Mouse (Mus musculus) embryo, embryonic 11 days (tissue): Measurements from ENCODE around the gene Olfr157.
"Not testable (repeated sequence)": the region's sequence is repeated elsewhere in the genome, so short reads cannot be mapped to it uniquely, and the experiment has no call there.

Experiments used
- DNase-seq: peaks from one replicate; pipeline ENCODE4 v3.0.0-alpha.2; 2015

Olfr157 gene

GRCm38 (mm10) chr4:43795844-43796243, 44.2 kb downstream of the Olfr157 start:
- not testable (repeated sequence) for DNase-seq

DNA sequence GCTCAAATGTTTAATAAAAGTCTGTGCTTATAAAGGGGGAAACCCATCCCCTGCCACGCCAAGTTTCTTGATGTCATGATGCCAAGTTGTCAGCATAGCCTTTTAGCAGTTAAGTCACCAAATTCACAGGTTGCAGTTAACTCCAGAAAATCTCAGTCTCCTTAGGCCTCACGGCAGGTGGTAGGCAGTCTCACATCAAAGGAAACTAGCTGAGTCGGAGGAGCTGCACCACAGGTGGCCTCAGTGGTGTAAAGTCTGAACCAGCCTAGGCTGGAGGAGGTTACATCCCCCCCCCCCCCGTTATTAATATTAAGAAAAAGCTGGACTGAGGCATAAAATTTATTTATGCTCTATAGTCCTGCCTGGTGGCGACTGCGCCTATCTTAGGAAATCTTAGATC, 44.7 kb downstream of the Olfr157 start:
- DNase-seq = no peak
